Mouse (Mus musculus) telencephalon, adult 2 months (tissue): ENCODE measurements around the gene Slc16a10.

Source experiments
- DNase-seq: peaks from one replicate; pipeline ENCODE4 v3.0.0-alpha.2; 2011; ENCODE audit warnings: low read depth, low spot score

Gene Slc16a10

GRCm38 (mm10) chr10:40141864-40142523, at the start of gene Slc16a10:
Slc16a10 (minus strand) TSS chr10:40142258.
- peak; percentile 74 for DNase-seq

GRCm38 (mm10) chr10:40191338-40191979, 49.4 kb upstream of the Slc16a10 start:
- DNase-seq = no peak

GRCm38 (mm10) chr10:40190871-40191270, 48.8 kb upstream of the Slc16a10 start:
- DNase-seq = no peak

- no peak for DNase-seq
Observed at GRCm38 (mm10) chr10:40189689-40190088, 47.6 kb upstream of the Slc16a10 start.

DNA sequence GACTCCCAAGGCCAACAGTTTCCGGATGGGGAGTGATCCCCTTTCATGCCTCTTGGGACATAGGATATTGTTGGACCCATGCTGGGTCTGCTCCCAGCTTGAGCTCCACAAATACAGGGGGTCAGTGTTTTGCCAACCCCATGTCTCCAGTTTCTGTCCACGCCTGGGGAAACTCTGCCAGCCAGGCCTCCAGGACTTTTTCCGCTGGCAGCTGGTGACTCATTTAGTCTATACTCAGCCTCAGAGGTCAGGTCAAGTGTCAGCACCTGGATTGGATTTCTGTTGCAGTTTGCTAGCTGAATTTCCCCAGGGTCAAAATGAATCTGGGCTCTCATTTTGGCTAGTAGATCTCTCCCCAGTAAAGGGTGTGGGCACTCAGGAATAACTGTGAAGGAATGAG, 46.8 kb upstream of the Slc16a10 start:
- DNase-seq = no peak

GRCm38 (mm10) chr10:40185956-40186355, 43.9 kb upstream of the Slc16a10 start:
- DNase-seq = no peak

DNA sequence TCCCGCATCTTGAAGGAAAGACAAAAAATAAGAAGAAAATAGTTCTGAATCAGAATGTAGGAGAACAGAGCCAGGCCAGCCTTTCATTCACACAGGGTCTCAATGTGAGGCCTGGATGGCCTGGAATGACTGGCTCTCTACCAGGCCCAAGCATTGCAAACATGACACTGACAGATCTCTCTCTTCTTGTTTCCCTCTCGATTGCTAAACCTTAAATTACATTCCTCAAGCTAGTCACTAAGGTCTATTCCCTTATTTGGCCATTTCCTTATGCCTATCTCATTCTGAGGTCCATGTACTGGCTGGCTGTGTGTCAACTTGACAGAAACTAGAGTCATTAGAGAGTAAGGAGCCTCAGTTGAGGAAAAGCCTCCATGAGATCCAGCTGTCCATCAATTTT, 38.0 kb upstream of the Slc16a10 start:
- no peak for DNase-seq

DNA sequence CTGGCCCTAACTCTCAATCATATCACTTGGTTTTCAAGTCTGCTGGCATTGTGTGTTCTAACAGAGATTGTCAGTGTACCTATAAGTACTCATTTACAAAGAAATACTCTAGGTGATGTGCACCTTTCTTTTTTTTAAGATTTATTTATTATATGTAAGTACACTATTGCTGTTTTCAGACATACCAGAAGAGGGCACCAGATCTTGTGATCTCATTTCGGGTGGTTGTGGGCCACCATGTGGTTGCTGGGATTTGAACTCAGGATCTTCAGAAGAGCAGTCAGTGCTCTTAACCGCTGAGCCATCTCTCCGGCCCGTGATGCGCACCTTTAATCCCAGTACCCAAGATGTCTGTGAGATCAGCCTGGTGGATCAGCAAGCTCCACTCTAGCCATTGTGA, 37.1 kb upstream of the Slc16a10 start:
- DNase-seq = no peak

- DNase-seq = no peak
Observed at GRCm38 (mm10) chr10:40177323-40177962, 35.4 kb upstream of the Slc16a10 start.

DNA sequence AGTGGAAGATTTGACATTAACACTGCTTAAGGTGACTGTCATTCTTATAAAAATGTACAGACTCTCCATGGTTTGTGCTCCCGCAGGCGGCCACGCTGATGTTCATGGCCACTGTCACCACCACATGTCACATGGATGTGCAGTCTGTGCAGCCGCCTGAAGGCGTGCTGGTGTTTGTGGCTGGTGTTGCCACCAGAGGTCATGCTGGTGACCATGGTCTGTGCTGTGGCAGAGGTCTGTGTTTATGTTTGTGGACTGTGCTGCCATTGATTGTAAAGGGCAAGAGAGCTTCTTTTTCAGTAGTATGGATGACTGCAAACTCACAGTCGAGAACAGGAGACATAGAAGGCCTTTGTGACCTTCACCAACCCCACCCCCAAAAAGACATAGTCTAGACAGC, 30.1 kb upstream of the Slc16a10 start:
- no peak for DNase-seq

DNA sequence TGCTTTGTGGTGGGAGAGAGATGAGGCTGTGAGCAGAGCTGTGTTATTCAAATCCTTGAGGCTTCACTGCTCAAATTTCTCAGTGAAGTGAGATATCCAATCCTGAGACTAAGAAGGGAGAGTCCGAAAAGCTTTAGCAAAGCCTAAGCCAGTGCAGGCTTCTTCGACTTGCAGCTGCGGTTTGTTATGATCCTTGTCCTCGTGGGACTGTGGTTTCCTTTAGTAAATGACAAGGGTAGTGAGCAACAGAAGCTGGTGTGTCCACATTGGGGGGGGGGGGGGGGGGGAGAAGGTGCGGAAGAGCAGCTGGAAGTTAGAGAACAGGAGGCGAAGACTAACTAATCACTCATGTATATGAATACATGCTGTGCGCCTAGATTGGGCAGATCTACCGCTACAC, 29.2 kb upstream of the Slc16a10 start:
- DNase-seq = no peak

GRCm38 (mm10) chr10:40170141-40170558, 28.1 kb upstream of the Slc16a10 start:
- no peak for DNase-seq

DNA sequence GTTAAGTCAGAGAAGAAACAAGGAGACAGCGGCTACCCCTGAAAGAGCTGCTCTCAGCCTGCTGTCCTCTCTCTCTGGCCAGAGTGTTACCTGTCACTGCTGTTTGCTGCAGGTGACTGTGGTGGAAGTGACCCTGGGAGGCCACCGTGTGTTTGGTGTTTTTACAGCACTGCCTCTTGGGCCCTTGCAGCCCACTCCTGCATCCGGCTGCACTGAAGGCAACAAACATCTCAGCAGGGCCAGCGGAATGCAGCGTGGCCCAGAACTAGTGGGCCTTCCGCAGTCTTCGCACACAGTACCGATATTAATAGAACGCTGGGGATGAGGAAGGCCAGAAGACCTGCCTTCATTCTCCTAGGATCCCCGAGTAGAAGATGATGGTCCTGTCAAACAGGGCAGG, 27.5 kb upstream of the Slc16a10 start:
- DNase-seq = no peak

GRCm38 (mm10) chr10:40169088-40169487, 27.0 kb upstream of the Slc16a10 start:
- DNase-seq = no peak

DNA sequence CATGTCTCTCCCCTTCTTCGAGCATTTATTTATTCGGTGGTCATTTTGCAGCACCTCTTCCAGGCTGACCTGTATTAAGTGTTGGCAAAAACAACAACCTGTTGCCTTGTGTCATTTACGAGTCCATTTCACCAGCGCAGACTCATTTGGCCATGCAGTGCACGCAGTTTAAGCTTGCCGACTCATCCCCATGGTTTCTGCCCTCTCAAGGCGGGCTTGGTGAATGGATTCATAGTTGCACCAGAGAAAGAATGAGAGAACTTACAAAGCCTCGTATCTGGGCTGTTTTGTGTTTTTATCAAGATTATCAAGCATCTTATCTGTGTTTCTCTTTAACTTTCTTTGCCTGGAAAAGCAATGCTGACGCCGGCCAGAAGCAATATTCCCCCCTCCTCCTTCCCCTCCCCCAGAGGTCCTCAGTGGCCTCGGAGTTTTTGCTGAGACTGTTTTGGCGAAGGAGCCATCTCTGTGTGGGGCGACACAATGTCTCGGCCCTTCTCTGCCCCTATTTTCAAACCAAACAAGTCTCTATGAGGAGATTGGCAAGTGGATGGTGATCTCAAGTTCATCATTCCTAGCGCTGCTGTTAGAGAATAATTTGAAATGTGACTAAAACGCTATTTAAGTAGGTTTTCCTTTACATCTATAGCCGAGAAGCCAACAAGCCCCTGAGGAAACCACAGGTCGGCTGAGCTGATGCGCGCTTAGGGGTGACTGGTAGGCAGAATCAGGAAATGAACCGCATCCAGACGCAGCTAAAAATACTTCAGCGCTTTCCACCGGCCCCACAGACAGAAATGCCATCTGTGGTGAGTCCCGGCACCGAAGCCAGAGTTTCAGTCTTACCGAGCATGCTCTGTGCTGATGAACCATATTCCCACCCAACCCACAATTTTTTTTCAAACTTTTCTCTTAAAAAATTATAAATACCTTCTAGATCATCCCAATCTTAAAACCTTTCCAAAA, 22.6 kb upstream of the Slc16a10 start:
- DNase-seq = peak; percentile 67

DNA sequence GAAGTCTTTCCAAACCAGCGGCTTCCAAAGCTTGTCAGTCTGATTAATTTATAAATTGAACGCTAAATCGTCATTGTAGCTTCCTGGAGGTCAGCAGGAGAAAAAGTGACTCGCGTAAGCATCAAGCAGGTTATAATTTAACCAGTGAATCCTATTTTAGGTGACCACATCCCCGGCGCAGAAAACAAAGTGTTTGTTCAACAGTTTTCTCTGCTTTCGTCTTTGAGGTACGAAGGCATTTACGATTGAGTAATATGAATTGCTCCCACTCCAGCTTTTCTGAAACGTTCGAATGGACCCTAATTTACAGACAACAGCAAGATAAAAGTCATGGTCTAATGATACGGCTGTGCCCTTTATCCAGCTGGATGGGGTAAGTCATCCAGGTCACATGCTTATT, 21.9 kb upstream of the Slc16a10 start:
- no peak for DNase-seq

GRCm38 (mm10) chr10:40163338-40163737, 21.3 kb upstream of the Slc16a10 start:
- DNase-seq = no peak

DNA sequence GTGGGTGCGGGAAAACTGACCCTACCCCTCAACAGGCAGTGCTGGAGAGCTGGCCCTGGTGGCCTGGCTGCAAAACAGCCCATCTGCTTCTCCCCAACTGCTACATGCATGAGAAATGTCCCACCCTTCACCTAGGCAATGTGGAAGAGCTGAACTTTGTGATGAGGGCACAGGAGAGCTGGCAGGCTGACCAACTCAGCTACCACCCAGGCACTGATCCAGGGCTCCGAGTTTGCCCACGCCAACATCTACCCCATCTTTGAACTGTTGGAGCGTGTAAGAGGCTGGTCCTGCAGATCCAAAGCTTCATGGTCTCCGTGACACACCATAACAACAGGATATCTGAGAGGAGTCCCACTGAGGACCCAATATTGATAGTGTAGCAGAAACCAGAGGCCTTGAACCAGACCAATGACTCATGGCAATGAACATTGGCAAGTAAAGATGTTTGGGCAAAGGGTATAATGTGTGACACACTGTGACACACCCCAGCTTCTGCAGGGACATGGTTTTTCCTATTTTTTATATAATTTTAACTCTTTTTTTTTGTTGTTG, 19.7 kb upstream of the Slc16a10 start:
- no peak for DNase-seq

DNA sequence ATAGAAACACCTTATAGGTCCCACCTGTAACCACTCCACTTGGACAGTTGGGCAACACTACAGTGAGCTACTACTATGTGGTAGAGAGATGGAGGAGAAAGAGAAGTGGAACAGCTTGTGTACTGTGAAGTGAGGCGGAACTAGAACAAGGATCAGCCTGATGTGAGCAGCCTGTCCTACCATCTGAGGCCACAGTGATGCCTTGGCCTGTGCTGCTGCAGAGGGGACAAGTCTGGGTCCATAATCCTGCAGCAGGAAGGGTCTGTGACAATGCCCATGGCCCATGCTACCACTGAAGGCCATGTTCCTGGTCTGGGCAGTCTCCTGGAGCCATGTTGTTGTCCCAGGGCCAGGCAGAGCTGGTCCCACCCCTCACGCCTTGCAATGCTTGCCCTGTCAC, 19.2 kb upstream of the Slc16a10 start:
- no peak for DNase-seq

DNA sequence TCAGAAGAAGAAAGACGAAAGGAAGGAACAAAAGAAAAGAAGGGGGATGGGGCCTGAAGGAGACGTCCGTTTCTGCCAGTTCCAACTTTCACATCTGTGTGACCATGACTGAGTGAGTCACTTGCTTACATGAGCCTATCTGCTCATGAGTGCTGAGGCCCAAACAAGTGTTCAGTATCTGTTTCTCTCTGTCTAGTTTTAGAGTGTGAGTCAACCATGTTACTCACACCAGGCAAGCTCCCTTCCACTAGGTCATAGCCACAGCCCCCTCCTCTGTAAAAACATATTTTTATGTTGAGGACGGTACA, 10.4 kb upstream of the Slc16a10 start:
- DNase-seq = no peak

DNA sequence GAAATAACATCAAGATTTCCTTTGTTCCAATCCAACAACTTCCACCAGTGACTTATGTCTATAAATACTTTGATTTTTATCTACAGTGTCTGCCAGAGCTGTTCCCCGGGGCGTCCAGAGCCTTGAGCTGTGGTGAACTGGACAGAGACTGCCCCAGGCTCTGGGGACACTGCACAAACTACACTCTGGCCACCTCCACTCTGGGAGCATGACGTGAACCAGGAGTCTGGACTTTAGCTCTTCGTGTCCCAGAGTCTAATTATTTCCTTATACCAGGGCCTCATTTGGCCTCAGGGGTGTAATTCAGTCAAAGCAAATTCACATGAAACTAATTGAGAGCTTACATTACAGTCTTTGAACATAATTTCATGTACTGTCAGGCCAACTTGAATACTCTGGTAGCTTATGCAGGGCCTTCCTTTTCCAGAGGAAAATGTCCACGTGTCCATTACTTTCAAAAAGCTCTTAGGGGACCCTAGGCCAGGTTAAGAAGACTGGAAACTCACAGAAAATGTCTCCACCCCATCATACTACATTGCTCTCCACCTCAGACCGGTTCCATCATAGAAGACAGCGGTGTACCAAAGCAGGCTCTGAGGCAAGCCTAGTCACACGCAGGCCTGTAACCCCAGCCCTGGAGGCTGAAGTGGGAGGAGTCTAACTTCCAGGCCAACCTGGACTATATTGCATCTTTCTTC, 9.9 kb upstream of the Slc16a10 start:
- no peak for DNase-seq
